22 mouse cellular contexts compared by ENCODE assay signal in genomic region chr6:7896339-7896738, GRCm38 (mm10). TPM values are rescaled to one million over a fixed set of nuclear protein-coding genes. Genes with fewer than 3 reads are reported as not detected.
DNase-seq lines count a peak whose midpoint lies in the region; ATAC-seq and TF ChIP-seq lines count a peak whose summit lies in the region.
"Had no signal": no experiment of that assay in that cellular context is flagged by ENCODE, and none has a peak within 500 bp of the region (broad histone marks: within the 10 kb centered on the region; RNA-seq: fewer than 3 reads in every experiment).

No protein-coding gene starts in this region.

- H3K4me3 ChIP-seq in MEL (ENCODE audit: control insufficient read depth in 1 of 2, insufficient read depth in 1 of 2, low read depth in 2 of 2, low read length in 2 of 2) = no peak overlapping the region

- peak; percentile 57; the same call in 1 of the 2 replicates for ATAC-seq in megakaryocyte progenitor cell, adult 5-6 weeks (replicated peaks; ENCODE audit: poor library complexity)
- ATAC-seq in megakaryocyte-erythroid progenitor cell, adult 5-6 weeks (replicated peaks; ENCODE audit: low FRiP score, low TSS enrichment, poor library complexity, severe bottlenecking) = peak; percentile 92
- ATAC-seq: activated CD4-positive, CD25-positive, alpha-beta regulatory T cell, adult 4 months; CD4-positive, CD25-positive, alpha-beta regulatory T cell, adult 4 months; Patski had no signal

- H3K9ac ChIP-seq in MEL (ENCODE audit: control insufficient read depth, low read depth, low read length, poor library complexity, severe bottlenecking) = no peak overlapping the region

- no peaks in the 10 kb centered on the region for H3K9me3 ChIP-seq in MEL (replicated peaks; ENCODE audit: insufficient read depth, low read length)
- H3K9me3 ChIP-seq: G1E had no signal

- no peaks in the 10 kb centered on the region for H3K36me3 ChIP-seq in MEL (ENCODE audit: control insufficient read depth in 1 of 2, insufficient read depth in 2 of 2, low read length in 2 of 2)
- H3K36me3 ChIP-seq: G1E had no signal

- H3K79me2 ChIP-seq in MEL (ENCODE audit: control insufficient read depth, insufficient read depth, low read length, poor library complexity) = no peaks in the 10 kb centered on the region

- DNase-seq in MEL (ENCODE audit: low read depth, low spot score) = peak; percentile 32
- no peak for DNase-seq in left cerebral cortex, postnatal 4 days
- no peak for DNase-seq in layer of hippocampus, adult 8-10 months (ENCODE audit: low spot score in 2 of 2)
- no peak for DNase-seq in layer of hippocampus, adult 18-20 months (ENCODE audit: low spot score in 2 of 2)
- DNase-seq: adrenal gland, adult 2 months; adrenal gland, adult 8-10 months; adrenal gland, postnatal 10 days; adrenal gland, postnatal 14 days; adrenal gland, postnatal 25 days; adrenal gland, postnatal 36 days; B cell, adult 2 months; cerebellum, adult 11 months; cerebellum, adult 11-12 months; cerebellum, adult 18-20 months; cerebellum, adult 2 months had no signal

- H3K27me3 ChIP-seq in MEL (ENCODE audit: control insufficient read depth in 1 of 2, insufficient read depth in 2 of 2, low read length in 2 of 2) = no peaks in the 10 kb centered on the region
- H3K27me3 ChIP-seq: CH12.LX had no signal

- TF ChIP-seq CTCF in MEL (IDR thresholded peaks at IDR 0.05 in 2 of 3, conservative IDR thresholded peaks at IDR 0.05 in 1 of 3; ENCODE audit: control insufficient read depth in 1 of 3, insufficient read depth in 1 of 3, low read depth in 2 of 3, low read length in 3 of 3, poor library complexity in 1 of 3, severe bottlenecking in 1 of 3) = no peak

- intact Hi-C loops in left cerebral cortex, postnatal 4 days (cut with DNase I) = no loop called here

- no peaks in the 10 kb centered on the region for H3K4me1 ChIP-seq in MEL (ENCODE audit: control insufficient read depth in 1 of 2, insufficient read depth in 2 of 2, low read length in 2 of 2)

- TF ChIP-seq RAD21 in MEL (IDR thresholded peaks at IDR 0.05; ENCODE audit: low read depth, low read length) = no peak

- TF ChIP-seq EP300 in MEL (IDR thresholded peaks at IDR 0.05; ENCODE audit: low read depth in 1 of 2, low read length in 2 of 2) = peak; percentile 41 to 43; a peak in 2 of 4 replicates

- H3K27ac ChIP-seq in MEL (ENCODE audit: control insufficient read depth, low read depth, low read length) = no peak overlapping the region

- no peak for TF ChIP-seq POLR2A in MEL (IDR thresholded peaks at IDR 0.05; ENCODE audit: control insufficient read depth in 1 of 2, insufficient read depth in 1 of 2, low read depth in 1 of 2, low read length in 2 of 2, poor library complexity in 1 of 2)

TF ChIP-seq in MEL, 35 proteins besides CTCF, POLR2A, EP300 and RAD21:
- TF ChIP-seq ETS1 (IDR thresholded peaks at IDR 0.05; ENCODE audit: low read depth, low read length) (peak; percentile 65; the same call in 1 of the 2 replicates), NELFE (IDR thresholded peaks at IDR 0.05; ENCODE audit: low read depth, low read length) (no peak), MYB (IDR thresholded peaks at IDR 0.05; ENCODE audit: low read depth, low read length) (no peak), GATA1 (IDR thresholded peaks at IDR 0.05; ENCODE audit: low read depth, low read length) (peak; percentile 35; the same call in 1 of the 2 replicates), TCF12 (IDR thresholded peaks at IDR 0.05; ENCODE audit: low read depth, low read length) (peak; percentile 55; the same call in 1 of the 2 replicates)

RNA-seq across cellular contexts. Expression of gene C1galt1, which starts 51.7 kb away (rescaled TPM):
- total RNA-seq in MEL (2012; rRNA removed) = 14.1 and 14.4 TPM in 2 replicates
- polyA plus RNA-seq in MEL (2012; ENCODE audit: insufficient read depth in 1 of 2, insufficient read length in 2 of 2, low read depth in 1 of 2, low replicate concordance in 2 of 2, missing spikeins in 1 of 2) = 10 to 100 TPM in 1 of 2 experiments, not detected in 1; 13.2 TPM
- 33.3 TPM in 2 replicates for total RNA-seq in megakaryocyte progenitor cell, adult 5-6 weeks (2015)
- total RNA-seq in megakaryocyte progenitor cell, adult 5-6 weeks (2017) = 18.9 and 22.4 TPM in 2 replicates
- 50.1 and 56.5 TPM in 2 replicates for total RNA-seq in megakaryocyte-erythroid progenitor cell, adult 5-6 weeks (2014; fragmentation: Nextera tagmentation)
- total RNA-seq in megakaryocyte-erythroid progenitor cell, adult 5-6 weeks (2017) = 51.2 and 57.4 TPM in 2 replicates
- 10 to 100 TPM; 16.4 to 17.2 TPM for total RNA-seq in left cerebral cortex, postnatal 4 days (2021)
- 10 to 100 TPM; 10.2 to 11.0 (median 10.5) TPM for total RNA-seq in layer of hippocampus, adult 8-10 months (2022)
- 1 to 10 TPM; 8.9 to 9.3 TPM for total RNA-seq in layer of hippocampus, adult 18-20 months (2021)
